Mouse (Mus musculus) lung, postnatal 25 days (tissue): ENCODE measurements around the gene Thsd7b.

ENCODE experiments used
- DNase-seq: peaks from one replicate; pipeline ENCODE4 v3.0.0; 2022; ENCODE audit warnings: low spot score

The Thsd7b gene

DNA sequence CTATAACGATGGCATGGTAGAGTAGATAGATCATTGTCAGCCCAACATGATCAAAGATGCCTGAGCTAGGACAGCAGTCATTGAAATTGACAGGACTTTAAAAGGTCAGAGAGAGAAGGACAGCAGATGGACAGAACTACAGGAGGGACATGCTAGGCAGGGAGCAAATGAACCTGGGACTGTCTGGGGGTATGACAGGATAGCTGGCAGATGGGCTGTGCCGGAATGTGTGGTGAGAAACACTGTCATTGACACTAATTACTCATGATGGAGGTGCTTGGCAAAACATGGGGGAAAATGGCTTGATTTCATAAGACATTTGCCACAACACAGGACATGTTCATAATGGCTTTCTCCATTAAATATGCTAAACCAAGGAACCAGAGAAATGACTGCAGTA is 253.9 kb downstream of the Thsd7b start:
- DNase-seq: no peak

- no peak for DNase-seq
Observed at GRCm38 (mm10) chr1:129532206-129532605, 259.1 kb downstream of the Thsd7b start.

DNA sequence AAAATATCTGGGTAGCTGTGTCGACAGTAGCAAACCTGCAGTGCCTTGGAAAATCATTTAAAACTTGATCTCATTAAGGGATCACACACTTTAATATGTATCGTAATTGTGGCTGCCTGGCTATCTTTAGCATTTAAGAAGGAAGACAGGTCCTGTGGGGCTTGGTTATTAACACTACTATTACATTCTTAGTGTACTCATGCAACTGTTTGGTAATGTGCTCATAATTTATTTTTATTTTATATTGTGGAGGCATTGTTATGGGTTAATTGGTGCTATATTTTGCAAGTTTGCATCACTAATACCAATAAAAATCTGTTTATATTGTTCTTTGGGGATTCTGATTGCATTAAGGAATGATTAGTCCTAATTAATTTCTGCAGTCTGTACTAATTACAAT is 265.4 kb downstream of the Thsd7b start:
- no peak for DNase-seq

DNA sequence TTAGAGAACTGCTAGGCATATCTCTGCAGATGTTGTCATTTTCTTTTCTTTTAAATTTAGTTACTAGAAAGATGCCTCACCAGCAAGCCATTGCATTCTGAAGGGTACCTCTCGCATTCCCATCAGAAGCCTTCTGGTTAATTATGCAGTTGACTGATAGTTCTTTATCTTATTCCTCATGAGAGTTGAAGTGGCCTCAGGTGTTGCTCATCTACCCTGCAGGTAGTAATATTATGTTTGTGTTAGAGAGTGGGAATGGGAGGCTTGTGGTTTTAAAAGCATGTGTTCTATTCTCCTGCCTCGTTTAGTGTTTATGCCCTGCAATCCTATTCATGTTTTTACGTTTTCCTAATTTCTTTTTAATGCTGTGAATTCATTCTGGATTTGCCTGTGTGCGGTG is 265.9 kb downstream of the Thsd7b start:
- no peak for DNase-seq

DNA sequence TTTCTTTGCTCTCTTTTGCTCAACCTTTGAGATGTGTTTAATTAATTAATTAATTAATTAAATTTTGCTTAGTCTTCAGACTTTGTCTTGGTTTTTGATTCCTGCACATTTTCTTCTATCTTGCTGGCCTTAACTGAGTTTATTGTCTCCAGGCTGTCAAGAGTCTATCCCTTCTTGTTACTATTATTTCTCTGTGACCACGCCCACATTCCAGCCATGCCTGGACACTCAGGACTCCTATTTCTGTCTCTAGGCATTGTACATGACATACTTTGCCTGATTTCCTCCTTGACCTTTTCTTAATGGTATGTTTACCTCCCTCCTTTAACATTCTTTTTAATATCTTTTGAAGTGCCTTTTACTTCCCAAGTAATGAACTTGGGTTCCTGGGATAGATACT is 267.6 kb downstream of the Thsd7b start:
- DNase-seq: no peak

- no peak for DNase-seq
Observed at GRCm38 (mm10) chr1:129542563-129543146, 269.6 kb downstream of the Thsd7b start.

GRCm38 (mm10) chr1:129543169-129543568 is 270.1 kb downstream of the Thsd7b start:
- no peak for DNase-seq

DNA sequence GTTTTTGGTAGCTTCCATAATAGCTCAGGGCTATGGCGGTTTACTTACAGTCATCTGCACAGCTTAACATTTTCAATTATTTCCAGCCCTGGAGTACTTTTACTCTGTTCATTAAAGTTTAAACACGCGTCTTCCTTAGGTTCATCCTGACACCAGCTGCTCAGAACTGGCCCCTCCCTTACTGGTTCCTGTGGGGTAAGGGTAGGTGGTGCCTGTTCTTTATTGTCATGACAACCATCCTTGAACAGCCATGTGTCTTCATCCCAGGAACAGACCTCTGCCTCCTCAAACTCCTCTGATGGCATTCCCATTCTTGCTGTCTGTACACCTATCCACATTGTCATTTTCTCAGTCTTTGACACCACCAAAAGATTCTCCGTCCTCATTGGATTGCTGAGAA is 285.0 kb downstream of the Thsd7b start:
- DNase-seq: no peak

- DNase-seq: no peak
Observed at GRCm38 (mm10) chr1:129559137-129559536, 286.0 kb downstream of the Thsd7b start.

- DNase-seq: no peak
Observed at GRCm38 (mm10) chr1:129559812-129560211, 286.7 kb downstream of the Thsd7b start.

GRCm38 (mm10) chr1:129562707-129563106 is 289.6 kb downstream of the Thsd7b start:
- no peak for DNase-seq

GRCm38 (mm10) chr1:129570522-129570921 is 297.4 kb downstream of the Thsd7b start:
- DNase-seq: no peak

DNA sequence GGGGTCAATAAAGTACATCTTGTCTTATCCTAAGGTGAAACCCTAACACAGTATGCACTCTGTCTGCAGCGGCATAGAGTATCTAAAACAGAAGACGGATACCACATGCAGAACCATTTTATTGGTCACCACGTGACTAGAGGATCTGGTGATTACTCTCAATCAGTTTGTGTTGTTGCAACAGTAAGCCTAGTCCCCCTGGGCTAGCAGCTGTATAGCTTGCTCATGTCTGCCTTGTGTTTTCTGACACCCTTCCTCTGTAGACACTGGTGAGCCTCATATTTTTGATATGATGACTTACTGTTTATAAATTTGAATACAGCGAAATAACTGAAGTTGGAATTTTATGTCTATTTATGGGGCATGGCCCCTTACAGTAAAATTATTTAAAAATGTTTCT is 306.9 kb downstream of the Thsd7b start:
- DNase-seq: no peak

GRCm38 (mm10) chr1:129586635-129587034 is 313.5 kb downstream of the Thsd7b start:
- no peak for DNase-seq

DNA sequence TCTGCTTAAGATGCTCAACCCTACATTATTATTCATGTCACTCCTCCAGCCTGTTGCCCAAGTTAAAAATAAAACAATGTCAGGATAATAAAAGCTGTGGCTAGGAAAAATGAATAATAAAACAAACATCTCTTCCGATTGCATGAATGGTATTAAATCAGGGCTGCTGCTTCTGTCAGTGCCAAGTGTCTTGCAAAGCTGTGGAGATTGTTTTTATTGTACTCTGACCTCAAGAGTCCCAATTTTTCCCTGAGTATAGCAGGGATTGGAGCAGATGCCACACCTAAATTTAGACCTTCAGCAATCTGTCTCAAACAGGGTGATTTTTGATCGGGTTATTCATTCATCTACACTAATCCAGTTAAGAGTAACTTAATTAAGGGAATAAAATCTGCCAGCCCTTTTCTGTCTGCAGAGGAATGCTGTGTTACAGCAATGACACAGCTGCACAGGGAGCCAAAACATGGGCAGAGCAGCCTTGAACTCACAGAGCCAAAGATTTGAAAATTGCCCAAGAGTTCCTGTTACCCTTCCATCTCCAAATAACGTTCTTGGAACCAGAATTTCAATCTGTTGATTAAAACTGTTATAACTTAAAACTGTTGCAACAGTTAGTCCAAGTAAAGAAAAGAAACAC is 316.4 kb downstream of the Thsd7b start:
- no peak for DNase-seq

- no peak for DNase-seq
Observed at GRCm38 (mm10) chr1:129595447-129595846, 322.3 kb downstream of the Thsd7b start.

DNA sequence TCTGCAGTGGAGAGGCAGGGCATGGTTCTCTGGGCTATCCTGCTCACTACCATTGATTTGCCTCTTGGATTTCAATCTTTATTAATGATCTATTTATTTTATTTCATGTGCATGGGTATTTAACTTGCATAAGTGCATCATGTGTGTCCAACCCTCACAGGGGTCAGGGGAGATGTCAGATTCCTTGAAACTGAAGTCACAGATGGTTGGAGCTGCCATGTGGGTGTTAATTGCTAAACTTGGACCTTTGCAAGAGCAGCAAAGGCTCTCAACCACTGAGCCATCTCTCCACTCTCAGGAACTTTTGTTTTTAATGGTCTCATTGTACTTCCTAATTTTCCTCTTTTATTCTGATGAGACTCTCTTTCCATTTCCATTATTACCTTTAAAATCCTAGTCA is 327.8 kb downstream of the Thsd7b start:
- DNase-seq: no peak

GRCm38 (mm10) chr1:129602284-129602683 is 329.2 kb downstream of the Thsd7b start:
- no peak for DNase-seq

- no peak for DNase-seq
Observed at GRCm38 (mm10) chr1:129608395-129608794, 335.3 kb downstream of the Thsd7b start.

GRCm38 (mm10) chr1:129616080-129616479 is 343.0 kb downstream of the Thsd7b start:
- no peak for DNase-seq

DNA sequence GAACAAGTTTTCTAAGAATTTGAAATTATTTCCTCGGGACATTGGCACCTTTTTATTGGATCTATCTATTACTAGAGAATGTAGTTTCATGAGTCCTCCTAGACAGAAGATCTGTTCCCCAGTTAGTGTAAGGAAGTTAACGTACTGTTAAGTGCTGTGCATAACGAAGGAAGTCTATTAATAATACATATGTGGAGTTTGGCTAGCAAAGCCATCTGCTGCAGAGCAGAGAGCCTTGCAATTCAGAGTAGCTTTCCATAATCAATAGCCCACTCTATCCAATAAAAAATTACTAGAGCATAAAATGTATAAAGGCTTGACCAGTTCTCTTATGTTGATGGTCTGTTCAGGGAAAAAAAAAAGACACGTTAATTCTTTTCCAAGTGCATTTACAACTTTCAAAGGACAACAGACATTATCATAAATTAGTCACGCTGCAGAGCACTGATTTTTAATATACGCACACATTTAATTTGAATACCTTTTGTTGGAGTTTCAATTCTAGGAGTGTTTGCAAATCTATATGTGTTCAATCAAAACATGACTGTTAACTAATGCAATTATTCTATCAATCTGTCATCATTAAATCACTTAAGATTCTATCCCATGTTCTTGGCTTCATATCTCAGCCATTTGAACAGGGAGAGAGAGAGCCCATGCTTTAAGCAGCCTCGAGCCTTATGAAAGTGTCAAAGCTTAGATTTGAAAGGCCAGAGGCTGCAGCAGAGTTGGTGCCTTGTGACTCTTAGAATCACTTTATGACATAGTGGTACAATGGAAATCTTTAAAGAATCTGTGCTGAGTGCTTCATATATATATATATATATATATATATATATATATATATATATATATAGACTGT is 346.6 kb downstream of the Thsd7b start:
- DNase-seq: no peak

- DNase-seq: no peak
Observed at GRCm38 (mm10) chr1:129624519-129624918, 351.4 kb downstream of the Thsd7b start.

- DNase-seq: no peak
Observed at GRCm38 (mm10) chr1:129635146-129635545, 362.0 kb downstream of the Thsd7b start.
